ENCODE assay signal across 20 mouse cellular contexts in the genomic region with DNA sequence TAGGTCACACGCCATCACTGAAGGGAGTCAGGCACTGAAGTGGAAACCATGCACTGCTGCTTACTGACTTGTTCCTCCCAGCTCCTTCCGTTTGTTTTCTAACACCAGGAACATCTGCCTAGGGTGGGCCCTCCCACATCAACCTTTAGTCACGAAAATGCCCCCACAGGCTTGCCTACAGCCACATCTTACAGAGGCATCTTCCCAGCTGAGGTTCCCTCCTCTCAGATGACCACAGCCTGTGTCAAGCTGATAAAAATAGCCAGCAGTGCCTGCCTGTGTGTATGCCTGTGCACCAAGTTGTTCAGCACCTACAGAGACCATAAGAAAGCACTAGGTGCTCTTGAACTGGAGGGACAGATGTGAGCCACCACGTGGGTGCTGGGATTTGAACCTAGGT.
DNase-seq lines count a peak whose midpoint lies in the region; ATAC-seq and TF ChIP-seq lines count a peak whose summit lies in the region.
"Had no signal": no experiment of that assay in that cellular context is flagged by ENCODE, and none has a peak within 500 bp of the region (broad histone marks: within the 10 kb centered on the region; RNA-seq: fewer than 3 reads in every experiment).

No protein-coding gene starts in this region.

- no peak overlapping the region for H3K4me3 ChIP-seq in kidney, postnatal 0 days (replicated peaks; ENCODE audit: low read depth, low read length)
- H3K4me3 ChIP-seq in CH12.LX (replicated peaks in 1 of 3; ENCODE audit: low read depth in 2 of 3, low read length in 2 of 3, poor library complexity in 1 of 3) = no peak overlapping the region
- no peak overlapping the region for H3K4me3 ChIP-seq in liver, embryonic 13.5 days (replicated peaks)
- H3K4me3 ChIP-seq: embryonic facial prominence, embryonic 12.5 days; forebrain, embryonic 12.5 days; heart, embryonic 15.5 days; hindbrain, embryonic 10.5 days; intestine, embryonic 15.5 days had no signal

- WGBS in kidney, postnatal 0 days = 49% methylated on average over 4 of the region's 4 CpGs
- 26% methylated on average over 4 of the region's 4 CpGs for WGBS in liver, embryonic 13.5 days (ENCODE audit: insufficient replicate concordance)

- no peaks in the 10 kb centered on the region for H3K4me1 ChIP-seq in kidney, postnatal 0 days (replicated peaks; ENCODE audit: insufficient read depth, low read length)
- peaks cover 0 to 6% of the 10 kb centered on the region in 2 experiments; a peak in 2 of 4 replicates for H3K4me1 ChIP-seq in CH12.LX (ENCODE audit: control insufficient read depth in 1 of 2, insufficient read depth in 2 of 2)
- peaks cover 54% of the 10 kb centered on the region for H3K4me1 ChIP-seq in liver, embryonic 13.5 days (replicated peaks)
- H3K4me1 ChIP-seq: forebrain, embryonic 12.5 days; hindbrain, embryonic 10.5 days had no signal

- peaks cover 25% of the 10 kb centered on the region for H3K36me3 ChIP-seq in kidney, postnatal 0 days (ENCODE audit: insufficient read depth, low read length)
- peaks cover 24 to 43% of the 10 kb centered on the region in 2 experiments for H3K36me3 ChIP-seq in CH12.LX (replicated peaks in 1 of 2; ENCODE audit: control insufficient read depth in 1 of 2, insufficient read depth in 1 of 2, low read length in 1 of 2)
- H3K36me3 ChIP-seq in liver, embryonic 13.5 days = peaks cover 29% of the 10 kb centered on the region

- DNase-seq in heart, adult 11 months = peak; percentile 27
- DNase-seq in heart, adult 8-10 months (ENCODE audit: low spot score) = no peak
- DNase-seq in kidney, postnatal 0 days (ENCODE audit: low spot score) = peak; percentile 37
- no peak for DNase-seq in kidney, postnatal 10 days
- peak; percentile 31 for DNase-seq in CH12.LX (ENCODE audit: extremely low read depth)
- peak; percentile 8 for DNase-seq in liver, embryonic 13.5 days
- no peak for DNase-seq in thymus, postnatal 36 days
- DNase-seq in thymus, postnatal 14 days = no peak
- DNase-seq: adrenal gland, postnatal 10 days; cerebellum, adult 11 months; cerebellum, adult 9-10 months; cerebellum, postnatal 25 days; gastrocnemius, postnatal 10 days had no signal

- no peak overlapping the region for H3K9ac ChIP-seq in kidney, postnatal 0 days (ENCODE audit: low read depth, low read length)
- H3K9ac ChIP-seq in CH12.LX (ENCODE audit: insufficient read depth, low read depth) = no peak overlapping the region
- H3K9ac ChIP-seq in liver, embryonic 13.5 days = no peak overlapping the region
- H3K9ac ChIP-seq: embryonic facial prominence, embryonic 12.5 days; forebrain, embryonic 12.5 days; heart, embryonic 15.5 days; hindbrain, embryonic 14.5 days; intestine, embryonic 15.5 days had no signal

- dilution Hi-C loops in CH12.LX (cut with MboI; ENCODE audit: extremely low pct_ligation_motif_present, extremely low pct_unique_long_range_greater_than_20kb, low sequenced_read_pairs) = no loop called here

- no peak overlapping the region for H3K4me2 ChIP-seq in kidney, postnatal 0 days (ENCODE audit: low read length)
- H3K4me2 ChIP-seq in CH12.LX (ENCODE audit: insufficient read depth, low read depth, poor library complexity, severe bottlenecking) = no peak overlapping the region
- H3K4me2 ChIP-seq in liver, embryonic 13.5 days = no peak overlapping the region
- H3K4me2 ChIP-seq: embryonic facial prominence, embryonic 12.5 days; forebrain, embryonic 12.5 days; heart, embryonic 15.5 days; hindbrain, embryonic 14.5 days; intestine, embryonic 15.5 days had no signal

- H3K27me3 ChIP-seq in kidney, postnatal 0 days (ENCODE audit: insufficient read depth, low read length) = no peaks in the 10 kb centered on the region
- no peaks in the 10 kb centered on the region for H3K27me3 ChIP-seq in CH12.LX (replicated peaks)
- no peaks in the 10 kb centered on the region for H3K27me3 ChIP-seq in liver, embryonic 13.5 days
- H3K27me3 ChIP-seq: embryonic facial prominence, embryonic 12.5 days; forebrain, embryonic 12.5 days; heart, embryonic 15.5 days; intestine, embryonic 15.5 days had no signal

- no peaks in the 10 kb centered on the region for H3K9me3 ChIP-seq in kidney, postnatal 0 days (replicated peaks; ENCODE audit: low read length)
- H3K9me3 ChIP-seq in CH12.LX (replicated peaks; ENCODE audit: low read length) = no peaks in the 10 kb centered on the region
- no peaks in the 10 kb centered on the region for H3K9me3 ChIP-seq in liver, embryonic 13.5 days (replicated peaks)
- H3K9me3 ChIP-seq: embryonic facial prominence, embryonic 12.5 days; forebrain, embryonic 12.5 days; heart, embryonic 15.5 days; hindbrain, embryonic 10.5 days; intestine, embryonic 15.5 days had no signal

- TF ChIP-seq EP300 in CH12.LX (IDR thresholded peaks at IDR 0.05; ENCODE audit: low read length) = no peak

- H3K27ac ChIP-seq in kidney, postnatal 0 days = no peak overlapping the region
- H3K27ac ChIP-seq in CH12.LX (ENCODE audit: insufficient read depth, low read depth) = no peak overlapping the region
- no peak overlapping the region for H3K27ac ChIP-seq in liver, embryonic 13.5 days
- H3K27ac ChIP-seq: embryonic facial prominence, embryonic 12.5 days; forebrain, embryonic 12.5 days; heart, embryonic 15.5 days; hindbrain, embryonic 10.5 days; hindbrain, embryonic 14.5 days; intestine, embryonic 15.5 days had no signal

- no peak for TF ChIP-seq RAD21 in CH12.LX (IDR thresholded peaks at IDR 0.05; ENCODE audit: low read depth, low read length)

- no peaks in the 10 kb centered on the region for H3K79me2 ChIP-seq in CH12.LX (replicated peaks; ENCODE audit: control insufficient read depth, extremely low read depth, insufficient read depth, poor library complexity, severe bottlenecking)

- no peak for TF ChIP-seq POLR2A in CH12.LX (IDR thresholded peaks at IDR 0.05; ENCODE audit: low read depth, low read length)

- in situ Hi-C loops in CH12.LX (cut with MboI; ENCODE audit: low pct_ligation_motif_present, low pct_unique_long_range_greater_than_20kb, low sequenced_read_pairs) = no loop called here

- no peak for TF ChIP-seq CTCF in kidney, postnatal 0 days (IDR thresholded peaks at IDR 0.05; ENCODE audit: low read depth)
- TF ChIP-seq CTCF in CH12.LX (conservative IDR thresholded peaks at IDR 0.05 in 1 of 2, IDR thresholded peaks at IDR 0.05 in 1 of 2; ENCODE audit: low read depth in 2 of 2, low read length in 2 of 2) = no peak

- no peak for ATAC-seq in kidney, postnatal 0 days (replicated peaks; ENCODE audit: low FRiP score, low read depth)
- peak; percentile 35; the same call in 1 of the 2 replicates for ATAC-seq in liver, embryonic 13.5 days (ENCODE audit: low read depth)
- ATAC-seq: forebrain, embryonic 16.5 days; intestine, embryonic 15.5 days had no signal

TF ChIP-seq in CH12.LX, 34 proteins besides CTCF, POLR2A, EP300 and RAD21:
- TF ChIP-seq NELFE (IDR thresholded peaks at IDR 0.05; ENCODE audit: low read depth, low read length) = no peak

Comparison
In these comparisons a context has a peak if more than half of its experiments do, and no peak if none do; other contexts are left out.
1. DNase-seq: peak in heart, adult 11 months (single experiment), kidney, postnatal 0 days (single experiment), CH12.LX (single experiment) and liver, embryonic 13.5 days (single experiment); none in heart, adult 8-10 months (single experiment), kidney, postnatal 10 days (single experiment), thymus, postnatal 36 days (0 of 2) and thymus, postnatal 14 days (single experiment).